Mouse (Mus musculus) kidney, adult 18-20 months (tissue): ENCODE measurements around the gene Igfbp5.

Experiments used
- DNase-seq: peaks from one replicate; pipeline ENCODE4 v3.0.0; 2021

Gene Igfbp5

DNA sequence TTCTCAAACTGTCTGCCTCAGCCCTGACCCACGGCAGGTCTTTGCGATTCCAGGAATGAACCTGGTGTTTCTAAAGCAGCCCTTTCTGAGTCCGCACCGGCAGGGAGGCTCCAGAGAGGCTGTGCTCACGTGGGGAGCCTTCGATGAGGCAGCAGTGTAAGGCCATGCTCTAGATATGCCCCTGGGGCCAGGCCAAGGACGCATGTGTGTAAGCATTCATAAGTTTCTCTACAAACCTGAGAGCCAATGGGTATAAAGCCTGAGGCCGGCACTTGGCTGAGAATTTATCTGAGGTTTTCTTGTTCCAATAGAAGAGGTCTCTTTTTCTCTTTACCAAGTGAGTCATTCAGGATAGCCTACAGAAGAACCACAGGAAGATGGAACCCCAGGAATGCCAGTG, 35.3 kb downstream of the Igfbp5 start:
- DNase-seq = no peak

DNA sequence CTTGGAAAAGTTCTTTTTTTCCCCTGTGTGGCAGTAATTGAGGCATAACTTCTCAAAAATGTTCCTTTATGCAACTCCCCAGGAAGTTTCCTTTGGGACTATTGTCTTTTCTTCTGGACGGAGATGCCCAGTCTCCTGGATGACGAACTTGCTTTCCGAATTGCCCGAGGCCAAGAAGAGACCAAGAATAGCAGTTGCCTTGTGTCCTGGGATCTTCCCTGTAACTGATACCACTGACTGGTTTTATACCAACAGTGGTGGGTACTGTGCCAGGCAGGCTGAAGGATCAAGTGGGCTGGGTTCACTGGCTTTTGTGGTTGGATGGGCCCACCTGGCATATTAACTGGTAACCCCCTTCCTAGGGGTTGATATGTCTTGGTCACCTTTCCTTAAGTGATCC, 41.1 kb downstream of the Igfbp5 start:
- DNase-seq = no peak

DNA sequence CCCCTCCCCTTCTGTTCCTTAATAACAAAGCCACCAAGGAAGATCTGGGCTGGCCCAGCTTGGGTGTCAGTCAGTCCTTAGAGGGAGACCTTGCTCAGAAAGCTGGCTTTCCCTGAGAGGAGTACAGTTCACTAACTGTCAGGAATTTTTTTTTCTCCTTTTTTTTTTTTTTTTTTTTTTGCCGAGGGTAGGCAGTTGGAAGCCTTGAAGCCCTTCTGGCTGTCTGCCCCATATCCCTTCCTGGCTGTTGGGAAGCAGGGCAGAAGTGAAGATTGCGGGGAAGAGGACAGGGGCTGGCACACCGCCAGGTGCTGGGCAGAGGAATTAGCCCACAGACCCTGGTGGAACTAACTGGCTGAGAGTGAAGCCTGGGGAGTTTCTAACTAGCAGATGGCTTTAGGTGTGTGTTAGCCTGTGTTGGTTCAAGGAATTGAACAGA, 42.0 kb downstream of the Igfbp5 start:
- peak; percentile 41 for DNase-seq

DNA sequence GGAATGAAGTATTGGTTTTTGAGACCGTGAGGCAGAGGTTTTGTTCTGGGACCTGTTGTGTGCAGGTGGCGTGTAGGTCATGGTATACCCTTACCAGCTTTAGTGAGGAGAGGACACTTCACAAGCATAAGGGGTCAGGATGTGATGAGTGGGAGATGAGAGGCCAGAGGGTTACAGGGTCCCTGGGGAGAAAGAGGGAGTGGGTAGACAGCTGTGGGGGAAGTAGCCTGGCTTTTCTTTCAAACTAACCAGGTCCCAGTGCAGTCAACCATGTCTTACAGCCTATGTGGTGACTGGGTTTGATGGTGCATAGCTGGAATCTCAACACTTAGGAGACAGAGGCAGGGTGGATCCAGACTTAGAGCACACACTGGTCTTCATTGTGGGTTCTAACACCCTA, 44.2 kb downstream of the Igfbp5 start:
- DNase-seq = no peak

DNA sequence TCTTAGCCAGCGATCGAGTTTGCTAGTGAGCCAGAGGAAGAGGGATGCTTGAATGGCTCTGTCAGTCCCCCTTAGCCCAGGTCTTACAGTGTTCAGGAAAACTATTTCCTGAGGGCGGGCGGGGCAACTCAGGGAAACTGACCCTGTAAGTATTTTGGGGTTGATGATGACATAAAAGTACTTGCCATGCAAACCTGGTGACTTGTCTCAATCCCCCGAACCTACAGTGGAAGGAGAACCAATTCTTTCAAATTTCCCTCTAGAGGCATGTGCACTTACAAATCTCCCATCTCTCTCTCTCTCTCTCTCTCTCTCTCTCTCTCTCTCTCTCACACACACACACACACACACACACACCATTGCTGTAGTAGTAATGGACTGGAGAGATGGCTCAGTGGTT, 45.8 kb downstream of the Igfbp5 start:
- DNase-seq = no peak

DNA sequence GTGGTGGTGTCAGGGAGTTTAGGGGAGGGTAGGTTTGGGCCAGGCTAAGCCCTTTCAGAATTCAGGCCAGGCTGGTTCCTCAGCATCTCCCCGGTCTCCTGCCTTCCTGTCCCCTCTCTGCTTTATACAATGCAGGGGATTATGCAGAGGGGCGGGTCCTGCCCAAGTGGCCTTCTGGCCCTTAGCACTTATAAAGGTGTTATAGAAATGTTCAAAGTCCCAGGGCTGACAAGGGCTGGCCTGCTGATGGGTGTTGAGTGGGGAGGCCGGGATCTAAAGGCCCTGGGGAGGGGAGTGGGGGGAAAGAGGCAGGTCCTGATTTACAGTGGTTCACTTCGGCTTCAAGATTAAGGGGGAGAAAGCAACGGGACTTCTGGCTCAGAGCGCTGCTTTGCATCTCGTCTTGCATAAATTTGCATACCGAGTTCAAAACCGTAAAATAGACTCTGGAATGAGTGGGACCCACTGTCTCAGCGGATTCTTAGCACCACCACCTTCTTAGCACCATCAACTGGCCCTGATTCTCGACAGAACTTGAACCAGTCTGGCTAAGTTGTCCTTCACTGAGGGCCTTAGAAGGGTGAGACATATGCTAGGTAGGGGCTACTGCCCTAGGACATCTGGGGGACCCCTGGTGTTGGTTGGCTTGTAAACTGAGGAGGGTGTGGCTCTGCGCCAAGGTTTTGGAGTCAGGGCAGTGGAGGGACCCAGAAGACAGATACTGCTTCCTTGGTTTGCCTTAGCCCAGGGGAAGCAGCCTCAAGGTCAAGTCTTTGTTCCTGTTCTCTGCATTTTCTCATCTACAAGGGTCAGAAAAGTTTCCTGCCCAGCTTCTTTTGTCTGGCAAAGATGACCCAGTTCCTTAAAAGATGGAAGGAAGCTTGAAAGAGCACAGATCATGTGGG, 47.0 kb downstream of the Igfbp5 start:
- no peak for DNase-seq

DNA sequence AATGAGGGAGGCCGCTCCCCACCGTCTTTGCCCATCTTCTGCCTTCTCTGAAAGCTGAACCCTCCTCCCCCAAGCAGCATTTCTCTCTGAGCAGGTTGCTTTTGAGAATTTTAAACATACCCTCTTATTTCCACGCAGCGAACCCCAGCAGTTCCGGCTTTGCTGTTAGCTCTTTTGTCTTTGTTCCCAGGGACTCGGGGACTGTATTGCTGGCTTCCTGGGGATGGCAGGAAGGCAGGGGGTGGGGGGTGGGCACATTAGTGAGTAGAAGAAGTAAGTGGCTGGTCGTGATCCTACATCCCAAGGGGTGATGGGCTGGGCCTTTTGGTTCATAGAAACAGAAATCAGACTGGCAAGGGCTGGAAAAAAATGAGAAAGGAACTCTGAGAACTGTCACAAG, 47.8 kb downstream of the Igfbp5 start:
- DNase-seq = no peak

DNA sequence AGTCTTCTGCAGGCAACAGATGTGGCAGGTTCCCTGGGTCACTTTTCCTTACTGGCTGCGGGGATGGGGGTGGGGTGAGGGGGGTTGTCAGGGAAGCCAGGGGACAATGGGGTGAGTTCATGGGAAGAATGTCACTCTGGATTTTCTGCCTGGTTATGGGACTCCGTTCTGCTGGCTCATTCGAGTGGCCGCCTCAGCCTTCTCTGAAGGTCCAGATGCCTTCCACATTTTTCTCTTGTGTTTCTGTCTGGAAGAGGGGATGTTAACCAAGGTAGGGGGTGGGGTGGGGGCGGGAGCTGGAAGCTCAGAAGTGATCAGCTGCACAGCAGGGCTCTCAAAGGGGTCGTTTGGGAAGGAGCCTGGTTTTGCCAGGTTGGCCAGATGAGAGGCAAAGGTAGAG, 48.2 kb downstream of the Igfbp5 start:
- no peak for DNase-seq

DNA sequence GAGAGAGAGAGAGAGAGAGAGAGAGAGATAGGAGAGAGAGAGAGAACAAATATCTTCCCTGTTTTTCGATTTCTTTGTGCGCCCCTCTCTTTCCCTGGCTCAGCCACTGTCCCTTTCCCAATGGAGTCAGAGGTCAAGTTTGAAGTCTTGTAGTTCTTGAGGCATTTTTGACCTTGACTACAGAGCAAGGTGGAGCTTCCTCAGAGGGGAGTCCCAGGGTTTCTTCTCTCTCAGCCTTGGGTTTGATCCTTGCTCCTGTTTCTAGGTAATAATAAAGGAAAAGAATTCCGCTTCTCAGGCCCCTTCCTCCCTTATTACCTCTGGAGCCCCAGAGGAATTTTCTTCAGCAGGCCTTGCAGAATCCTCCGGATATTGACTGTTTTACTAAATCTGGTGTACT, 48.8 kb downstream of the Igfbp5 start:
- DNase-seq = no peak

DNA sequence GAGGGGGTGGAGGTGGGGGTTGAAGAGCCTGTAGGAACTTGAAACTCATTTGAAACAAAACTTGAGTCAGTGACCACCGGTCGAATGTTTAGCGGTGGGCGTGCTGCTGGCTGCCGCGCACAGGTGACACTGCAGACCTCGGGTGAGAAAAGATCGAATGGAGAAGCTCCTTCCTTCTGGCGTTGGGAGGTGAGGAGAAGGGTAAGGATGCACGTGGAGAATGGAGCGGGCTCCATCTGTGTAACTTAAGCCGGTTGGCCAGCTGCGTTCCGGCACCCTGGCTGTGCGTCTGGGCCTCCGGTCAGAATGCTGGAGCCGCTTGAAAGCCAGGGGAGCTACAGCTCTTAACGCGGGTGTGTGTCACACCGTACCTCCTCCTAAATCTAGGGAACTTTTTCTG, 49.4 kb downstream of the Igfbp5 start:
- no peak for DNase-seq

DNA sequence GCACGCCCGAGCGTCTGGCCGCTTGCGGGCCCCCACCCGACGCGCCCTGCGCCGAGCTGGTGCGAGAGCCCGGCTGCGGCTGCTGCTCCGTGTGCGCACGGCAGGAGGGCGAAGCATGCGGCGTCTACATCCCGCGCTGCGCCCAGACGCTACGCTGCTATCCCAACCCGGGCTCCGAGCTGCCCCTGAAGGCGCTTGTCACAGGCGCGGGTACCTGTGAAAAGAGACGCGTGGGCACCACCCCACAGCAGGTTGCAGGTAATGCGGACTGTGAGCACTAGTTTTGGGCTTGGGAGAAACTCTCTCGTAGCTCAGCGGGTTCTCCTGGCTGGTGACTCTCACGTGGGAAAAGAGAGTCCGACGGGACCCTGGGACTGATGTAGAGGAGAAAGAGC, 50.0 kb downstream of the Igfbp5 start:
- peak; percentile 21 for DNase-seq

DNA sequence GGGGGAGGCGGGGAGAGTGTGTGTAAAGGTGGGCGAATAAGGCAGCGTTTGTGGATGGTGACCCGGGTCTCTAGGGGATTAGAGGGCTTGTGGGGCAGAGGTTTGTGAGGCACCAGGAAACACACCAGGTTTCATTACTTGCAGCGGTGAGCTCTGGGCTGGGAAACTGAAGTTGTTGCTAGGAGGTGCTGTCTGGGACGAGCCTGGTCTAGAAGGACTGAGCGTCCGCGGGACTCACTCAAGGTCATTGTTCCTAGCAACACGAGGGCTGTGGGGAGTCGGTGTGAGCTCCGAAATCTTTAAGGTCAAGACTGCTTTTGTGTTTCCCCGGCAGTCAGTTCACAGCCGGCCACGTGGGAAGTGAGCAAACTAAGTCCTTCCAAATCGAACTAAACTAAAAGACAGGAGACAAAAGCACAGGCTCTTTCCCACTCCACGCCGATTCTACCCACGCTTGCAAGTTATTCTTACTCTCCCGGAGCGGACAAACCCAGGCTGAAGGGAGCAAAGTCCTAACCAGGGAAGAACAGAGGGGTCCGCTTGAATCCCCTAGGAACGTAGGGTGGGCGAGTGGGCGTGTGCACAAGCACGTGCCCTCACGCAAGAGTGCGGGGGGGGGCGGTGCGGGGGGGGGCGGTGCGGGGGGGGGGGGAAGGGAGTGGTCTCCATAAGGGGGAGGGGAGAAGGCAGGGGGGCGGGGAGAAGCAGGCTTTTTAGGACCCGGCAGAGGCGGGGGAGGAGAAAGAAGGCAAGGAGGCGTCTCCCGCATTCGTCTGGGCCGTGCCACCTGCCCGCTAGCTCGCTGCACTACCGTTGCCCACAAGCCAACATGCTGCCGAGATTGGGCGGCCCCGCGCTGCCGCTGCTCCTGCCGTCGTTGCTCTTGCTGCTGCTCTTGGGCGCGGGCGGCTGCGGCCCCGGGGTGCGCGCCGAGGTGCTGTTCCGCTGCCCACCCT, 50.7 kb downstream of the Igfbp5 start, which contains the start of gene Igfbp2:
TSS of gene Igfbp2 (plus strand) at position 753 of the 956 bp plus-strand sequence.
- DNase-seq = peak; percentile 30

DNA sequence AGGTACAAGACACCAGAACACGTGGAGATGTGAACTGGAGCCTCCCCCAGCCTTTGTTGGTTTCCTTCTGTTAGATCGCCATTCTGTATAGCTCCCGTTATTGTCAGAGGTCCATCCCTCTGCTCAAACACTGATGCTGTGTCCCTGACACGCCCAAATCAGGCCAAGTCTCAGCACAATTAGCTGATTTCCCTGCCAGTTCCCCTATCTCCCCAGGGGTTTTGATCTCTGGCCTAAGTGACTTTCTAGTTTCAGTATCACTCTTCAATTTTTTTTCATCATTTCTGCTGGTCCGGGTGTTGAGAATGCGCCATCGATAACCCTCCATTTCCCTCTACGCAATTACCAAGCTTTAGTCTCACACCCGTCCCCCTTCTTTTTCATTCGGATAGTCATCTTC, 51.8 kb downstream of the Igfbp5 start:
- DNase-seq = no peak

DNA sequence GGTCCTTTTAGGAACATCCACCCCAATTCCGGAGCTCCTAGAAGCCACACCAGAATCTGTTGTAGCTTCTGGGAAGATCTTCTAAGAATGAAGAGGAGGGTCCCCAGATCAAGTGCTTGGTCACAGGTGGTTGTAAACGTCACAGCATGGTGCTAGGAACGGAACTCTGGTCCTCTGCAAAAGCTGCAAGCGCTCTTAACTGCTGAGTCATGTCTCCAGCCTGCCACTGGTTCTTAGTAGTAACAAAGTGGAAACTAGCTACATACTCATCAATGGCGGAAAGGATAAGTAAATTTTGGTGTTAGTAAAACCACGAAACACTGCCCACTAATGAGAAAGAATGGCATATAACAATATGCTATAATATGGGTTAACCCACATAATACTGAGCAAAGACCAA, 54.7 kb downstream of the Igfbp5 start:
- DNase-seq = no peak

DNA sequence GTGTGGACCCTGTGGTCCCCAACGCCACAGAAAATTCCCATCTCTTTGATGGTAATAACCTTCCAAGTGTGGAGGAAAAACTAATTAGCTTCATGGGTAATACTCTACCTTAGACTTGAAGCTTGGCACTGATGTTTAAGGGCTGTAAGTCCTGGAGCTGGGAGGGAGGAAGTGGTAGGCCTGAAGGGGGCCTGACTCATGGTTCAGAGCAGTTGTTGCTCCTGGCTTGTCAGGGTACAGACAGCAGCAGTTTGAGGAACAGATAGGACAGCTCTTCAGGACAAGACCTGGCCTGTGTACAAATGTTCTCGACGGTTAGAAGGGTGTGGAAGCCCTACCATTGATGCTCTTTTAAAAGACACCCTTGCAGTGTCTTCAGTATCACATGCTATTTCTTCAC, 59.1 kb downstream of the Igfbp5 start:
- DNase-seq = no peak

DNA sequence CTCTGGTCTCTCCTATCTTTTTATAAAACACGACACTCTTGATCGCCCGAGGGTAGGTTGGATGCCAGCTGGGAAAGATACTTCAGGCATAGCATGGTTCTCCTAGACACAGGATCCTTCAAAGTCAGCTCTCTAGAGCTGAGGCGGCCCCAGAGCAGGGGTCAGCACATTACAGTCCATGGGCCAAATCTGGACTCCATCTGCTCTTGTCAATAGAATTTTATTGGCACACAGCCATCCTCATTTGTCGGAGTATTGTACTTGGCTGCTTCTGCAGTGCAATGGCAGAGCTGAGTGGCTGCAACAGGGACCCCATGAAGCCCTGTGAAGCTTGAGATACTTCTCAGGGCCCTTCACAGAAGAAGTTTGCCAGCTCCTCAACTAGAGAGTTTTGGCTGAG, 59.5 kb downstream of the Igfbp5 start:
- DNase-seq = no peak

DNA sequence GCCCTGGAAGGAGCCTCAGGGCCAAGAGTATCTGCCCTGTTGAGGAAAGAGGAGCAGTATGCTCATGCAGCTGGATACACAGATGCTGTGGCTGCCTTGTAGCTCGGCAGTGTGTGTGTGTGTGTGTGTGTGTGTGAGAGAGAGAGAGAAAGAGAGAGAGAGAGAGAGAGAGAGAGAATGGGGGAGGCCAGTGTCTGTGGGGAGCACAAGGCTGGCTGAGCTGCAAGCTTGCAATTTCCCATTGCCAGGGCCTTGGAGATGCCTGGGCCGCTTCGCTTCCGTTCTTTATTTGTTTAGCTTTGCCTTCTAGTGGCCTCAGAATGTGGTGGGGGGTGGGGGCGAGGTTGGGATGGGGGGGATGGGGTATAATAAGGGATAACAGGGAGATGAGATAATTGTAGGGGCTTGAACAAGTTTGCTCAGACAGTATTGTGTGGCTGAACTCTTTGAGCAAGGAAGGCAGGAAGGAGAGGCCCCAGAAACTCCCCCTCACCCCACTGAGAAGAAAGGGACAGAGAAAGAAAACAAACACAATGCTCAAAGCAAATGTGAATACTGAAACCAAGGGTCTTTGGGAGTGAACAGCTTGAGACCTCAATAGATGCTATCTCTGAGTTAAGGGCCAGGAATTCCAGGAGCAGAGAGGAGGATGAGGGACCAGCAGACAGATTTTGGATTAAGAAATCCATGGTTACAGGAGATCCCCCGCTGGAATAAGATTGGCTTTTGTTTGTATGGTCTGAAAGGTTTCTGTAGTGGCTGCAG, 60.9 kb downstream of the Igfbp5 start:
- no peak for DNase-seq

DNA sequence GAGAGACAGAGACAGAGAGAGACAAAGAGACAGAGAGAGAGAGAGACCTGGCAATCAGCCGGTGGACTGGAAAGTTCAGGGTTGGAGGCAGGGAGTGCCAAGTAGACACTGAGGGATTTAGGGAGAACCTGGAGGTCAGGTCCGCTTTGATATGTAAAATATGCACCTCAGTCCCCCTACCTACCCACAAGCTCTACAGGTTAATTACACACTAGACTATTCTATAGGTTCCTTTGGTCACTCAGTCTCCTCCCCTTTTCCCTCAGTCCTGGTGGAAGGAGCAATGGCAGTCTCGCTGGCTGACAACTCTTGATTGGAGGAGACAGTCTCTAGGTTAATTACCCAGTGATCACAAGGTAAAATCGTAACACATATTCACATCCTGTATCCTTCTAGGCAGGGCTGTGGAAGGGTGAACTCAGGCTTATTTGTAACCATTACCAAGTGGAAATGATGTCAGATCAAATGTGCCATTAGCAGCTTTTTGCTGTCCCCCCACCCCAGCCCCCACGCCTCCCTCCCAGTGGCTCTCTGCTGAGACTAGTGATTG, 61.5 kb downstream of the Igfbp5 start:
- DNase-seq = no peak

DNA sequence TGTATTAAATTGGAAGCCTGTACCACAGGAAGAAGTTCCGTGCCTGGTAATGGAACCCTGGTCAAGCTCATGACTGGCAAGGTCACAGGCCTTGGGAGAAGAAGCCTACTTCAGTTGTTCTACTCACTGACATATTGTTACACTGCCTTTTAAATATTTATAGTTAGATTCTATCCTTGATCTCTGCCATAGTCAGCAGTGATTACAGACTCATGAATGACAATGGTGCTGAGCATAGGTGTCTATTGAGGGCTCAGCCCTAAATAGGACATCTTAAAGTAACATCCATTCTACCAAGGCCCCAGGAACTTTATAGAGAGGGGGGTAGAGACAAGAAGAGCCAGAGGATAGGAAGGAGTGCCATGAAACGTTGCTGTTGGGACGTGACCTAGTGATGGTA, 63.6 kb downstream of the Igfbp5 start:
- no peak for DNase-seq

DNA sequence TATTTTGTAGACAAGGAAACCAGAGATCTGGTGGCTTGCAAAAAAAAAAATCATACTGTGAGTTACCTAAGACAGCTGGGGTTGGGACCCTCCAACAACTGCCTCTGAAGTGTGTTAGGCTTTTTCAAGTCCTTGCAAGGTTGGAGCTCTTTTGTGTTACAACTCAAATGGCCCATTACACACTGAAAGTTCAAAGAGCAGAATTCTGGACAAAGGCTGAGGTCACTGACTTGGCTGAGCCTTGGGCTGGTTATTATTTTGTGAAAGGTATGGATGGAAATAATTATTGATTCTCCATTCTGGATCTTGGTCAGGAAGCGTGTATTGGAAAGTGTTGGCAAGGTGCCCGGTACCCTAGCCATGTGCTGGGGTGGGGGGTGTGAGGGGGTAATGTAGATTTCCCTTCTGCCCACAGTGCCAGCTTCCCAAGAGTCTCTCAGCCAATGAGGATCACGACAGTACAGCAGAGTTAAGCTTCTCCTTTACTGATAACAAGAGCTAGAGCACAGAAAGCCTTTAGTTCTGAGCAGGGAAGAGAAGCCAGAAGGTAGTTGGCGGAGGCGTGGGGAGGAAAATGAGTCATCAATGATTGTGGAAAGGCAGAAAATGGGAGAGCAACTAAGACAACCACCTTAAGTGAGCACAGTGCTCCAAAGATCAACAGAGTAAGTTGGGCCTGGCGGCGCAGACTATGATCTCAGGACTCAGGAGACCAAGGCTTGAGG, 64.6 kb downstream of the Igfbp5 start:
- no peak for DNase-seq

DNA sequence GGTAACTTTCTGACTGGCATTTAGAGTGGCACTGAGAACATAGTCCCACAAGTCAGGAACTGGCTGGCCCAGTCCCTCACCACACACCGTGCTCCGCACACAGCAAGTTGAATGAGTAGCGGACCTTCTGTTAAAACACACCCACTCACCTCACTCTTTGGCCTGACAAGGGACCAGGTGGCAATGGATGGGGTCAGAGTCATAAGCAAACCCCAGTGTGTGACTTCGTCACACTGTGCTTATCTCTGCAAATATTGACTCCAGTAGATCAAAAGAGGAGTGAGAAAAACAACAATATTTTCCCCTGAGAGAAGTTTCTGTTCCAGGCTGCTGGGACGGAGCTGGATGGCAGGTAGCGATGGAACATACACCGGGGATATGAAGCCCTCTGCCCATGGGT, 65.4 kb downstream of the Igfbp5 start:
- DNase-seq = no peak
